Mouse (Mus musculus): ENCODE measurements at regions not wholly inside any gene's neighbourhood (a gene's known extent, or its start where the extent isn't known, plus 50 kb on each side); places are given as distances from the start of the nearest gene placed in this dataset.

- no peak for TF ChIP-seq CTCF (IDR thresholded peaks at IDR 0.05)
- no peak for TF ChIP-seq EP300 (IDR thresholded peaks at IDR 0.05)
Observed at GRCm38 (mm10) chr13:55892250-55892649, 56.3 kb upstream of the Pitx1 start.

All from lung, postnatal 0 days (tissue).